16 mouse cellular contexts compared by ENCODE assay signal in genomic region chr2:166485788-166486187, GRCm38 (mm10).
A peak's percentile ranks its signal among the peaks of the same experiment; 100 is the strongest.
DNase-seq lines count a peak whose midpoint lies in the region; ATAC-seq and TF ChIP-seq lines count a peak whose summit lies in the region.
"Had no signal": no experiment of that assay in that cellular context is flagged by ENCODE, and none has a peak within 500 bp of the region (broad histone marks: within the 10 kb centered on the region; RNA-seq: fewer than 3 reads in every experiment).

No protein-coding gene starts in this region.

- no peak for DNase-seq in gastrocnemius, adult 2 months
- DNase-seq in gastrocnemius, postnatal 36 days, result no peak
- no peak for DNase-seq in lung, postnatal 0 days (ENCODE audit: low spot score)
- no peak for DNase-seq in lung, adult 2 months
- no peak for DNase-seq in stomach, postnatal 0 days (ENCODE audit: low spot score)
- DNase-seq in thymus, postnatal 10 days (ENCODE audit: low spot score in 2 of 2), result no peak
- DNase-seq in retina, embryonic 14.5 days (ENCODE audit: low spot score), result no peak
- DNase-seq: adrenal gland, adult 2 months; cerebellum, adult 18-20 months; right cerebral cortex, postnatal 4 days; thymus, postnatal 14 days had no signal

- TF ChIP-seq POLR2A in lung, adult 2 months (IDR thresholded peaks at IDR 0.05; ENCODE audit: borderline replicate concordance, extremely low read depth, low read depth, low read length), result no peak

- no peaks in the 10 kb centered on the region for H3K9me3 ChIP-seq in lung, postnatal 0 days (ENCODE audit: low read length)
- H3K9me3 ChIP-seq in kidney, embryonic 16.5 days (ENCODE audit: low read length), result no peaks in the 10 kb centered on the region
- H3K9me3 ChIP-seq in stomach, postnatal 0 days (ENCODE audit: control insufficient read depth, low read length), result no peaks in the 10 kb centered on the region
- H3K9me3 ChIP-seq: hindbrain, embryonic 12.5 days; liver, embryonic 12.5 days; megakaryocyte, embryonic 14.5 days; neural tube, embryonic 12.5 days had no signal

- intact Hi-C loops in gastrocnemius, adult 2 months (cut with DNase I), result no loop called here
- intact Hi-C loops in gastrocnemius, postnatal 36 days (cut with DNase I), result no loop called here

- no peak overlapping the region for H3K4me3 ChIP-seq in gastrocnemius, adult 2 months
- H3K4me3 ChIP-seq in lung, postnatal 0 days (ENCODE audit: low read depth, low read length), result no peak overlapping the region
- H3K4me3 ChIP-seq in lung, adult 2 months (replicated peaks; ENCODE audit: extremely low read depth, low read depth, low read length), result no peak overlapping the region
- no peak overlapping the region for H3K4me3 ChIP-seq in kidney, embryonic 16.5 days (ENCODE audit: low read length)
- no peak overlapping the region for H3K4me3 ChIP-seq in stomach, postnatal 0 days (ENCODE audit: low read depth, low read length)
- H3K4me3 ChIP-seq: hindbrain, embryonic 12.5 days; liver, embryonic 12.5 days; neural tube, embryonic 12.5 days had no signal

- WGBS in lung, postnatal 0 days, result 39% methylated on average over 4 of the region's 4 CpGs
- WGBS in lung, adult 2 months, result 54% methylated on average over 4 of the region's 4 CpGs
- WGBS in kidney, embryonic 16.5 days, result 34% methylated on average over 4 of the region's 4 CpGs
- WGBS in stomach, postnatal 0 days, result 29% methylated on average over 4 of the region's 4 CpGs

- H3K36me3 ChIP-seq in lung, postnatal 0 days (ENCODE audit: insufficient read depth, low read length), result no peaks in the 10 kb centered on the region
- H3K36me3 ChIP-seq in kidney, embryonic 16.5 days (ENCODE audit: insufficient read depth, low read length), result no peaks in the 10 kb centered on the region
- no peaks in the 10 kb centered on the region for H3K36me3 ChIP-seq in stomach, postnatal 0 days (ENCODE audit: control insufficient read depth, insufficient read depth, low read length)
- H3K36me3 ChIP-seq: hindbrain, embryonic 12.5 days; liver, embryonic 12.5 days; neural tube, embryonic 12.5 days had no signal

- no peaks in the 10 kb centered on the region for H3K27me3 ChIP-seq in lung, postnatal 0 days (replicated peaks; ENCODE audit: insufficient read depth, low read length)
- no peaks in the 10 kb centered on the region for H3K27me3 ChIP-seq in kidney, embryonic 16.5 days (ENCODE audit: insufficient read depth, low read length)
- H3K27me3 ChIP-seq in stomach, postnatal 0 days (ENCODE audit: control insufficient read depth, insufficient read depth, low read length), result no peaks in the 10 kb centered on the region
- H3K27me3 ChIP-seq: liver, embryonic 12.5 days; neural tube, embryonic 12.5 days had no signal

- H3K27ac ChIP-seq in gastrocnemius, adult 2 months, result 0 out of 2 replicates have a peak overlapping the region, but pooled peaks have one; percentile 7
- H3K27ac ChIP-seq in lung, postnatal 0 days (ENCODE audit: low read length), result no peak overlapping the region
- H3K27ac ChIP-seq in kidney, embryonic 16.5 days (ENCODE audit: low read length), result peak overlapping the region; percentile 35
- H3K27ac ChIP-seq in stomach, postnatal 0 days (replicated peaks), result 0 out of 2 replicates have a peak overlapping the region, but pooled peaks have one; percentile 18
- H3K27ac ChIP-seq: hindbrain, embryonic 12.5 days; liver, embryonic 12.5 days; neural tube, embryonic 12.5 days had no signal

- H3K4me1 ChIP-seq in lung, postnatal 0 days (ENCODE audit: insufficient read depth, low read depth, low read length), result no peaks in the 10 kb centered on the region
- H3K4me1 ChIP-seq in lung, adult 2 months (ENCODE audit: control insufficient read depth, insufficient read depth, low read length), result no peaks in the 10 kb centered on the region
- peaks cover 39% of the 10 kb centered on the region for H3K4me1 ChIP-seq in kidney, embryonic 16.5 days (ENCODE audit: insufficient read depth, low read length)
- H3K4me1 ChIP-seq in stomach, postnatal 0 days (replicated peaks; ENCODE audit: control insufficient read depth, insufficient read depth), result no peaks in the 10 kb centered on the region
- H3K4me1 ChIP-seq: liver, embryonic 12.5 days had no signal

- no peak for TF ChIP-seq EP300 in lung, postnatal 0 days (IDR thresholded peaks at IDR 0.05)
- no peak for TF ChIP-seq EP300 in stomach, postnatal 0 days (optimal IDR thresholded peaks at IDR 0.05)

- H3K4me2 ChIP-seq in lung, postnatal 0 days (replicated peaks; ENCODE audit: low read depth, low read length), result no peak overlapping the region
- H3K4me2 ChIP-seq in kidney, embryonic 16.5 days (replicated peaks; ENCODE audit: low read depth, low read length), result no peak overlapping the region
- H3K4me2 ChIP-seq in stomach, postnatal 0 days (replicated peaks; ENCODE audit: low read depth), result no peak overlapping the region
- H3K4me2 ChIP-seq: hindbrain, embryonic 12.5 days; liver, embryonic 12.5 days; neural tube, embryonic 12.5 days had no signal

- no peak for ATAC-seq in lung, postnatal 0 days
- no peak for ATAC-seq in kidney, embryonic 16.5 days (ENCODE audit: low FRiP score, low TSS enrichment)
- ATAC-seq in stomach, postnatal 0 days (ENCODE audit: low FRiP score, low TSS enrichment), result no peak
- ATAC-seq: liver, embryonic 12.5 days had no signal

- TF ChIP-seq CTCF in gastrocnemius, adult 2 months (IDR thresholded peaks at IDR 0.05), result no peak
- TF ChIP-seq CTCF in lung, postnatal 0 days (IDR thresholded peaks at IDR 0.05), result peak; percentile 21; the same call in 1 of the 2 replicates
- TF ChIP-seq CTCF in lung, adult 2 months (IDR thresholded peaks at IDR 0.05; ENCODE audit: insufficient read depth, low read length), result no peak
- peak; percentile 33; the same call in 1 of the 2 replicates for TF ChIP-seq CTCF in stomach, postnatal 0 days (IDR thresholded peaks at IDR 0.05; ENCODE audit: low read depth)

- no peak overlapping the region for H3K9ac ChIP-seq in lung, postnatal 0 days (replicated peaks; ENCODE audit: low read depth)
- H3K9ac ChIP-seq in kidney, embryonic 16.5 days (replicated peaks; ENCODE audit: low read length), result no peak overlapping the region
- no peak overlapping the region for H3K9ac ChIP-seq in stomach, postnatal 0 days (ENCODE audit: low read length)
- H3K9ac ChIP-seq: hindbrain, embryonic 12.5 days; liver, embryonic 12.5 days; neural tube, embryonic 12.5 days had no signal

Comparison
In these comparisons a context has a peak if more than half of its experiments do, and no peak if none do; other contexts are left out.
1. CTCF ChIP-seq: peak in lung, postnatal 0 days (single experiment) and stomach, postnatal 0 days (single experiment); none in gastrocnemius, adult 2 months (single experiment) and lung, adult 2 months (single experiment).